9 mouse cellular contexts compared by ENCODE assay signal in the genomic region with DNA sequence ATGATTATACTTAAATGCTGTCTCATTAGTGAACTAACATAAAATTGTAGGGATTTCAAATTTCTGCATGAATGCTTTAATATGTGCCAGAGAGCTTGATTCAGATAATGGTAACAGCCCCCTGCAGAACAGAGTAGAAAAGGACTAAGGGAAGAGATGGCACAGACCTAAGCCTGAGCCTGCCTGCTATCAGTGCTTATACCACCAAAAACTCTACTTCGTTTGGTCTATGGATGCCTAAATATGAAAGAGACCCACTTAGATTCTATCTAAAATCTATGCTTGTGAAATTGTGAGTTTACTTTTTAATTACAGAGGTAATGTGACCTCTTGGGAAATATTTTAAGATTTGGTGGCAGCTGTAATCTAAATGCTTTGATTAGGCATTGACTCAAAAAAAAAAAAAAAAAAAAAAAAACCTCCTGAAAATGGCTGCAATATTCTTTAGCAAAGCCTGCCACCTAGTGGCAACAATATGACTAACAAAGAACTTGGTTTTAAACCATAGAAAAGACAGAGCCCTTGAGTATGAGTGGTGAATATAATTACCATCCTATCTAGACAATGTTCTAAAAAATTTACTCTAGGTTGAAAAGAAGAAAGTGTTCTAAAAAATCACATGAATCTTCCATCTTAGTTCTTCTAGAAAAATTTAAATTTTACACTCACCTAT.
A peak's percentile ranks its signal among the peaks of the same experiment; 100 is the strongest.
DNase-seq lines count a peak whose midpoint lies in the region; TF ChIP-seq lines count a peak whose summit lies in the region.
"Had no signal": no experiment of that assay in that cellular context is flagged by ENCODE, and none has a peak within 500 bp of the region (broad histone marks: within the 10 kb centered on the region; RNA-seq: fewer than 3 reads in every experiment).

No protein-coding gene starts in this region.

- intact Hi-C loops in heart, postnatal 25 days (cut with DNase I) = loop anchor here (5.0 to 10.0 kb wide), 3 partner anchors 396 to 656 kb away; no protein-coding TSS in a partner anchor

- no peak for TF ChIP-seq CTCF in thymus, adult 2 months (IDR thresholded peaks at IDR 0.05; ENCODE audit: borderline replicate concordance, control insufficient read depth, extremely low read depth, insufficient read depth, low read length, poor library complexity)

- no peaks in the 10 kb centered on the region for H3K36me3 ChIP-seq in thymus, adult 2 months (ENCODE audit: control insufficient read depth, insufficient read depth, low read length)
- H3K36me3 ChIP-seq: hindbrain, embryonic 15.5 days had no signal

- H3K4me3 ChIP-seq in thymus, adult 2 months (ENCODE audit: control insufficient read depth, insufficient read depth, low read length) = no peak overlapping the region
- H3K4me3 ChIP-seq: hindbrain, embryonic 15.5 days had no signal

- peak; percentile 21 for DNase-seq in heart, adult 8-10 months (ENCODE audit: low spot score)
- DNase-seq in heart, postnatal 25 days (ENCODE audit: low spot score) = no peak
- DNase-seq in thymus, adult 2 months = peak; percentile 32
- no peak for DNase-seq in thymus, postnatal 36 days
- DNase-seq in cerebellum, adult 9-10 months = peak; percentile 51
- DNase-seq in kidney, postnatal 14 days = peak; percentile 48
- DNase-seq in mesoderm, embryonic 11.5 days (ENCODE audit: low read depth, low spot score) = peak; percentile 56
- no peak for DNase-seq in ovary, adult 18-20 months (ENCODE audit: low spot score)

- TF ChIP-seq POLR2A in thymus, adult 2 months (IDR thresholded peaks at IDR 0.05; ENCODE audit: control insufficient read depth, extremely low read depth, insufficient read depth, low read length, poor library complexity) = no peak

- WGBS in thymus, adult 2 months = 93% methylated on average over 1 of the region's 1 CpGs

- H3K4me1 ChIP-seq in thymus, adult 2 months (replicated peaks; ENCODE audit: control insufficient read depth, insufficient read depth, low read length) = no peaks in the 10 kb centered on the region
- H3K4me1 ChIP-seq: hindbrain, embryonic 15.5 days had no signal

- no peak overlapping the region for H3K27ac ChIP-seq in thymus, adult 2 months (ENCODE audit: control insufficient read depth, insufficient read depth, low read length)
- H3K27ac ChIP-seq: hindbrain, embryonic 15.5 days had no signal

- H3K27me3 ChIP-seq in thymus, adult 2 months (ENCODE audit: control insufficient read depth, insufficient read depth, low read length) = no peaks in the 10 kb centered on the region
- H3K27me3 ChIP-seq: hindbrain, embryonic 15.5 days had no signal

Comparison
In these comparisons a context has a peak if more than half of its experiments do, and no peak if none do; other contexts are left out.
1. DNase-seq: peak in heart, adult 8-10 months (single experiment), thymus, adult 2 months (single experiment), cerebellum, adult 9-10 months (single experiment), kidney, postnatal 14 days (single experiment) and mesoderm, embryonic 11.5 days (single experiment); none in heart, postnatal 25 days (single experiment), thymus, postnatal 36 days (0 of 2) and ovary, adult 18-20 months (single experiment).